Comparison of ENCODE assay signal across 24 mouse cellular contexts in the genomic region with DNA sequence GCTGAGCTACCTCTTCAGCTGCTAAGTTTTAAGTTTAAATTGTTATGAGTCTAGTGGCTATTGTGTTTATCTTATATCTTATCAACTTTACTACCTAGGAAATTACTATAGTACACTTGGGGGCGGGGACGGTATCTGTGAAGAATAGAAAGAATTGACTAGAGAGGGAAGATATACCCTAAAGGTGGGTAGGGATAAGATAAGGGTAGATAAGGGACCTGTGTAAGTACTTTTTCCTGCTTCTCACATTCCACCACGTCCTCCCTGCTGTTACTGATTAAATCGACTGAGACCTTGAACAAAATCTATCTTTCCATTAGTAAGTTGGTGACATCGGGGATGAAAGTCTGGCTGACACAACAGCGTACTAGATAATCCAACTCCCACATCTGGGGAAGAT.
DNase-seq lines count a peak whose midpoint lies in the region; ATAC-seq and TF ChIP-seq lines count a peak whose summit lies in the region.
"Had no signal": no experiment of that assay in that cellular context is flagged by ENCODE, and none has a peak within 500 bp of the region (broad histone marks: within the 10 kb centered on the region; RNA-seq: fewer than 3 reads in every experiment).

No protein-coding gene starts in this region.

- H3K4me3 ChIP-seq in heart, embryonic 10.5 days = no peak overlapping the region
- no peak overlapping the region for H3K4me3 ChIP-seq in MEL (ENCODE audit: control insufficient read depth in 1 of 2, insufficient read depth in 1 of 2, low read depth in 2 of 2, low read length in 2 of 2)
- H3K4me3 ChIP-seq in limb, embryonic 10.5 days = no peak overlapping the region
- H3K4me3 ChIP-seq in forebrain, embryonic 11.5 days (ENCODE audit: low read depth, low read length) = no peak overlapping the region
- H3K4me3 ChIP-seq: forebrain, embryonic 10.5 days; gastrocnemius, adult 2 months; heart, embryonic 13.5 days; hindbrain, embryonic 12.5 days had no signal

- H3K79me2 ChIP-seq in MEL (ENCODE audit: control insufficient read depth, insufficient read depth, low read length, poor library complexity) = no peaks in the 10 kb centered on the region

- peaks cover 23% of the 10 kb centered on the region; the same call in 1 of the 2 replicates for H3K27me3 ChIP-seq in heart, embryonic 10.5 days (ENCODE audit: insufficient read depth, poor library complexity, severe bottlenecking)
- no peaks in the 10 kb centered on the region for H3K27me3 ChIP-seq in MEL (ENCODE audit: control insufficient read depth in 1 of 2, insufficient read depth in 2 of 2, low read length in 2 of 2)
- no peaks in the 10 kb centered on the region for H3K27me3 ChIP-seq in limb, embryonic 10.5 days (ENCODE audit: low read depth, poor library complexity, severe bottlenecking)
- no peaks in the 10 kb centered on the region for H3K27me3 ChIP-seq in forebrain, embryonic 11.5 days (ENCODE audit: control insufficient read depth, insufficient read depth, low read length)
- H3K27me3 ChIP-seq: CH12.LX; heart, embryonic 13.5 days; hindbrain, embryonic 12.5 days had no signal

- 52% methylated on average over 6 of the region's 6 CpGs for WGBS in heart, embryonic 10.5 days
- 86% methylated on average over 6 of the region's 6 CpGs for WGBS in limb, embryonic 10.5 days
- WGBS in forebrain, embryonic 11.5 days = 91% methylated on average over 6 of the region's 6 CpGs

- peaks cover 19% of the 10 kb centered on the region for H3K36me3 ChIP-seq in heart, embryonic 10.5 days
- peaks cover 6% of the 10 kb centered on the region in 2 experiments for H3K36me3 ChIP-seq in MEL (ENCODE audit: control insufficient read depth in 1 of 2, insufficient read depth in 2 of 2, low read length in 2 of 2)
- H3K36me3 ChIP-seq in limb, embryonic 10.5 days = peaks cover 58% of the 10 kb centered on the region
- H3K36me3 ChIP-seq in forebrain, embryonic 11.5 days (ENCODE audit: control insufficient read depth, insufficient read depth, low read length) = no peaks in the 10 kb centered on the region; the same call in 1 of the 2 replicates

- no peak for TF ChIP-seq CTCF in MEL (IDR thresholded peaks at IDR 0.05 in 2 of 3, conservative IDR thresholded peaks at IDR 0.05 in 1 of 3; ENCODE audit: control insufficient read depth in 1 of 3, insufficient read depth in 1 of 3, low read depth in 2 of 3, low read length in 3 of 3, poor library complexity in 1 of 3, severe bottlenecking in 1 of 3)

- TF ChIP-seq EP300 in MEL (IDR thresholded peaks at IDR 0.05; ENCODE audit: low read depth in 1 of 2, low read length in 2 of 2) = no peak

- ATAC-seq in forebrain, embryonic 11.5 days (replicated peaks; ENCODE audit: low FRiP score) = no peak
- ATAC-seq: forebrain, embryonic 14.5 days; forebrain, postnatal 0 days; hindbrain, embryonic 16.5 days had no signal

- TF ChIP-seq POLR2A in MEL (IDR thresholded peaks at IDR 0.05; ENCODE audit: control insufficient read depth in 1 of 2, insufficient read depth in 1 of 2, low read depth in 1 of 2, low read length in 2 of 2, poor library complexity in 1 of 2) = no peak

- no peak overlapping the region for H3K27ac ChIP-seq in heart, embryonic 10.5 days
- no peak overlapping the region for H3K27ac ChIP-seq in MEL (ENCODE audit: control insufficient read depth, low read depth, low read length)
- no peak overlapping the region for H3K27ac ChIP-seq in limb, embryonic 10.5 days
- H3K27ac ChIP-seq in forebrain, embryonic 11.5 days (ENCODE audit: low read depth, low read length) = no peak overlapping the region
- H3K27ac ChIP-seq: forebrain, embryonic 10.5 days; gastrocnemius, adult 2 months; heart, embryonic 13.5 days; hindbrain, embryonic 12.5 days had no signal

- no peak overlapping the region for H3K4me2 ChIP-seq in forebrain, embryonic 11.5 days (ENCODE audit: low read depth, low read length, severe bottlenecking)
- H3K4me2 ChIP-seq: heart, embryonic 13.5 days; hindbrain, embryonic 12.5 days had no signal

- no peaks in the 10 kb centered on the region for H3K9me3 ChIP-seq in heart, embryonic 10.5 days
- no peaks in the 10 kb centered on the region for H3K9me3 ChIP-seq in MEL (replicated peaks; ENCODE audit: insufficient read depth, low read length)
- no peaks in the 10 kb centered on the region for H3K9me3 ChIP-seq in limb, embryonic 10.5 days (replicated peaks)
- no peaks in the 10 kb centered on the region for H3K9me3 ChIP-seq in forebrain, embryonic 11.5 days (ENCODE audit: control insufficient read depth, low read length)
- H3K9me3 ChIP-seq: forebrain, embryonic 10.5 days; G1E; heart, embryonic 13.5 days; hindbrain, embryonic 12.5 days had no signal

- peaks cover 51% of the 10 kb centered on the region for H3K4me1 ChIP-seq in heart, embryonic 10.5 days
- peaks cover 0 to 5% of the 10 kb centered on the region in 2 experiments; a peak in 2 of 4 replicates for H3K4me1 ChIP-seq in MEL (ENCODE audit: control insufficient read depth in 1 of 2, insufficient read depth in 2 of 2, low read length in 2 of 2)
- peaks cover 30% of the 10 kb centered on the region for H3K4me1 ChIP-seq in limb, embryonic 10.5 days
- H3K4me1 ChIP-seq in forebrain, embryonic 11.5 days (replicated peaks; ENCODE audit: control insufficient read depth, insufficient read depth, low read length) = peaks cover 14% of the 10 kb centered on the region; the same call in 1 of the 2 replicates

- peak; percentile 1 for DNase-seq in adrenal gland, postnatal 14 days
- no peak for DNase-seq in adrenal gland, postnatal 4 days (ENCODE audit: low spot score in 2 of 2)
- DNase-seq in heart, embryonic 10.5 days (ENCODE audit: low spot score) = peak; percentile 19
- DNase-seq in heart, postnatal 4 days = no peak
- no peak for DNase-seq in MEL (ENCODE audit: low read depth, low spot score)
- peak; percentile 23 for DNase-seq in limb, embryonic 10.5 days (ENCODE audit: low spot score)
- no peak for DNase-seq in forebrain, embryonic 11.5 days (ENCODE audit: low spot score)
- DNase-seq: adrenal gland, adult 8-10 months; B cell, adult 2 months; cerebellum, postnatal 36 days; forebrain, postnatal 0 days; gastrocnemius, adult 2 months; gastrocnemius, postnatal 14 days; heart, adult 18-20 months; heart, postnatal 14 days; kidney, adult 11 months; kidney, adult 9 months had no signal

- no peak for TF ChIP-seq RAD21 in MEL (IDR thresholded peaks at IDR 0.05; ENCODE audit: low read depth, low read length)

- H3K9ac ChIP-seq in MEL (ENCODE audit: control insufficient read depth, low read depth, low read length, poor library complexity, severe bottlenecking) = no peak overlapping the region
- no peak overlapping the region for H3K9ac ChIP-seq in forebrain, embryonic 11.5 days (ENCODE audit: low read length)
- H3K9ac ChIP-seq: forebrain, postnatal 0 days; heart, embryonic 13.5 days; hindbrain, embryonic 12.5 days had no signal

TF ChIP-seq in MEL, 35 proteins besides CTCF, POLR2A, EP300 and RAD21:
- TF ChIP-seq GATA1 (IDR thresholded peaks at IDR 0.05; ENCODE audit: low read depth, low read length) = 0 out of 2 replicates have a peak, but pooled peaks have one; percentile 37
- TF ChIP-seq JUND (IDR thresholded peaks at IDR 0.05; ENCODE audit: low read depth, low read length) = no peak

Comparison
In these comparisons a context has a peak if more than half of its experiments do, and no peak if none do; other contexts are left out.
1. DNase-seq: peak in adrenal gland, postnatal 14 days (single experiment), heart, embryonic 10.5 days (single experiment) and limb, embryonic 10.5 days (single experiment); none in adrenal gland, postnatal 4 days (0 of 2), heart, postnatal 4 days (single experiment), MEL (single experiment) and forebrain, embryonic 11.5 days (single experiment).